Mouse (Mus musculus) limb, embryonic 12.5 days (tissue): Measurements from ENCODE around the gene Mrpl2. TPM values are rescaled to one million over a fixed set of nuclear protein-coding genes. Genes with fewer than 3 reads are reported as not detected.

Experiments used
- ATAC-seq: fragments of 200-750 bp; cut with Nextera tagmentation; 2 replicates; pipeline ENCODE4 v1.8.0; 2017; ENCODE audit warnings: low read depth, moderate TSS enrichment; ENCODE audit not compliant: insufficient number of reproducible peaks, insufficient read depth, low FRiP score, low TSS enrichment
- H3K27ac ChIP-seq: fragments of 300-500 bp; sonication (generic); 2 replicates; pipeline ENCODE4 v1.5.1; 2016; ENCODE audit warnings: mild to moderate bottlenecking, moderate library complexity
- H3K27me3 ChIP-seq: fragments of 300-500 bp; sonication (generic); 2 replicates; pipeline ENCODE4 v1.6.1; 2016; ENCODE audit warnings: mild to moderate bottlenecking, moderate library complexity
- H3K36me3 ChIP-seq: fragments of 300-500 bp; sonication (generic); 2 replicates; pipeline ENCODE4 v1.6.1; 2016; ENCODE audit warnings: mild to moderate bottlenecking, moderate library complexity
- H3K4me1 ChIP-seq: fragments of 300-500 bp; sonication (generic); replicated peaks from 2 replicates; pipeline ENCODE4 v1.6.1; 2016
- H3K4me2 ChIP-seq: fragments of 300-500 bp; sonication (generic); 2 replicates; pipeline ENCODE4 v1.6.1; 2016; ENCODE audit warnings: mild to moderate bottlenecking, moderate library complexity
- H3K4me3 ChIP-seq: fragments of 300-500 bp; sonication (generic); replicated peaks from 2 replicates; pipeline ENCODE4 v1.5.1; 2016; ENCODE audit warnings: mild to moderate bottlenecking
- H3K9ac ChIP-seq: fragments of 300-500 bp; sonication (generic); replicated peaks from 2 replicates; pipeline ENCODE4 v1.6.1; 2016; ENCODE audit warnings: mild to moderate bottlenecking, moderate library complexity
- H3K9me3 ChIP-seq: fragments of 300-500 bp; sonication (generic); 2 replicates; pipeline ENCODE4 v1.6.1; 2016; ENCODE audit warnings: mild to moderate bottlenecking, moderate library complexity
- WGBS: fragments of 180-500 bp; shearing (Covaris S2); methylation state at CpG from one replicate; pipeline ENCODE4 v1.1.7; 2016; 5-methylcytosine and 5-hydroxymethylcytosine counted together
- polyA plus RNA-seq: library from polyadenylated mRNA; unstranded; fragments of >200 nt; fragmentation: Nextera tagmentation; extraction: Ambion mirVana; gene quantifications from 2 replicates; pipeline ENCODE4 v1.2.1, GENCODE M21; 2016

The Mrpl2 gene
- polyA plus RNA-seq, 1 experiment from 2014 or later, result 99.5 TPM

GRCm38 (mm10) chr17:46612820-46613219, 33.2 kb upstream of the Mrpl2 start:
- WGBS, result 10% methylated on average over 4 of the region's 4 CpGs
- Histone ChIP-seq H3K4me2 (peak overlapping the region; percentile 39), H3K4me3 (no peak overlapping the region), H3K27me3 (no peaks in the 10 kb centered on the region), H3K9ac (peak overlapping the region; percentile 42; the same call in 1 of the 2 replicates), H3K27ac (peak overlapping the region; percentile 90), H3K9me3 (no peaks in the 10 kb centered on the region), H3K4me1 (peaks cover 86% of the 10 kb centered on the region), H3K36me3 (peaks cover 9% of the 10 kb centered on the region)
- no peak for ATAC-seq

- peaks cover 9% of the 10 kb centered on the region for H3K36me3 ChIP-seq
- no peak overlapping the region for H3K4me3 ChIP-seq
- no peaks in the 10 kb centered on the region for H3K27me3 ChIP-seq
- no peaks in the 10 kb centered on the region for H3K9me3 ChIP-seq
- 0 out of 2 replicates have a peak, but pooled peaks have one; percentile 40 for ATAC-seq
- H3K4me1 ChIP-seq, result peaks cover 87% of the 10 kb centered on the region
- 4% methylated on average over 3 of the region's 3 CpGs for WGBS
- H3K9ac ChIP-seq, result peak overlapping the region; percentile 4; the same call in 1 of the 2 replicates
- H3K4me2 ChIP-seq, result peak overlapping the region; percentile 39
- peak overlapping the region; percentile 90 for H3K27ac ChIP-seq
Observed at GRCm38 (mm10) chr17:46613229-46613628, 32.8 kb upstream of the Mrpl2 start.

- 0 out of 2 replicates have a peak overlapping the region, but pooled peaks have one; percentile 60 for H3K9ac ChIP-seq
- H3K27me3 ChIP-seq, result no peaks in the 10 kb centered on the region
- H3K36me3 ChIP-seq, result no peaks in the 10 kb centered on the region
- peak overlapping the region; percentile 61 for H3K4me2 ChIP-seq
- ATAC-seq, result no peak
- H3K9me3 ChIP-seq, result no peaks in the 10 kb centered on the region
- H3K27ac ChIP-seq, result peak overlapping the region; percentile 99
- H3K4me1 ChIP-seq, result peaks cover 95% of the 10 kb centered on the region
- WGBS, result 6% methylated on average over 12 of the region's 12 CpGs
- peak overlapping the region; percentile 27 for H3K4me3 ChIP-seq
Observed at GRCm38 (mm10) chr17:46617799-46618198, 28.2 kb upstream of the Mrpl2 start.

GRCm38 (mm10) chr17:46618394-46618768, 27.6 kb upstream of the Mrpl2 start:
- peak overlapping the region; percentile 60; the same call in 1 of the 2 replicates for H3K9ac ChIP-seq
- H3K27me3 ChIP-seq, result no peaks in the 10 kb centered on the region
- no peaks in the 10 kb centered on the region for H3K9me3 ChIP-seq
- peak overlapping the region; percentile 61 for H3K4me2 ChIP-seq
- H3K4me3 ChIP-seq, result peak overlapping the region; percentile 27
- H3K27ac ChIP-seq, result peak overlapping the region; percentile 99
- H3K4me1 ChIP-seq, result peaks cover 95% of the 10 kb centered on the region
- 2% methylated on average over 6 of the region's 6 CpGs for WGBS
- ATAC-seq, result peak; percentile 64
- no peaks in the 10 kb centered on the region for H3K36me3 ChIP-seq

GRCm38 (mm10) chr17:46618769-46619682, 27.0 kb upstream of the Mrpl2 start:
- ATAC-seq, result peak; percentile 39; the same call in 1 of the 2 replicates
- Histone ChIP-seq H3K9ac (peak overlapping the region; percentile 60), H3K4me1 (peaks cover 95% of the 10 kb centered on the region), H3K27me3 (no peaks in the 10 kb centered on the region), H3K9me3 (no peaks in the 10 kb centered on the region), H3K4me2 (peak overlapping the region; percentile 61), H3K36me3 (no peaks in the 10 kb centered on the region), H3K27ac (peak overlapping the region; percentile 99), H3K4me3 (peak overlapping the region; percentile 27)
- WGBS, result 3% methylated on average over 27 of the region's 27 CpGs

- Histone ChIP-seq H3K27ac (peak overlapping the region; percentile 99), H3K4me1 (peaks cover 97% of the 10 kb centered on the region), H3K36me3 (no peaks in the 10 kb centered on the region), H3K4me3 (peak overlapping the region; percentile 27), H3K9me3 (no peaks in the 10 kb centered on the region), H3K9ac (peak overlapping the region; percentile 60), H3K4me2 (peak overlapping the region; percentile 61), H3K27me3 (no peaks in the 10 kb centered on the region)
- WGBS, result 14% methylated on average over 16 of the region's 16 CpGs
- no peak for ATAC-seq
Observed at GRCm38 (mm10) chr17:46619683-46620357, 26.2 kb upstream of the Mrpl2 start.

GRCm38 (mm10) chr17:46621324-46621723, 24.7 kb upstream of the Mrpl2 start:
- Histone ChIP-seq H3K9ac (no peak overlapping the region), H3K4me1 (peaks cover 99% of the 10 kb centered on the region), H3K27ac (0 out of 2 replicates have a peak overlapping the region, but pooled peaks have one; percentile 20), H3K4me2 (peak overlapping the region; percentile 20), H3K9me3 (no peaks in the 10 kb centered on the region), H3K36me3 (no peaks in the 10 kb centered on the region), H3K27me3 (no peaks in the 10 kb centered on the region), H3K4me3 (no peak overlapping the region; the same call in 1 of the 2 replicates)
- ATAC-seq, result no peak
- 43% methylated on average over 15 of the region's 15 CpGs for WGBS

GRCm38 (mm10) chr17:46622269-46622668, 23.8 kb upstream of the Mrpl2 start:
- no peaks in the 10 kb centered on the region for H3K9me3 ChIP-seq
- ATAC-seq, result no peak
- H3K27ac ChIP-seq, result no peak overlapping the region
- no peak overlapping the region for H3K4me3 ChIP-seq
- H3K4me2 ChIP-seq, result no peak overlapping the region
- peaks cover 99% of the 10 kb centered on the region for H3K4me1 ChIP-seq
- H3K27me3 ChIP-seq, result no peaks in the 10 kb centered on the region
- no peak overlapping the region for H3K9ac ChIP-seq
- H3K36me3 ChIP-seq, result no peaks in the 10 kb centered on the region
- 65% methylated on average over 11 of the region's 11 CpGs for WGBS

GRCm38 (mm10) chr17:46623819-46624557, 22.0 kb upstream of the Mrpl2 start:
- Histone ChIP-seq H3K4me3 (0 out of 2 replicates have a peak overlapping the region, but pooled peaks have one; percentile 15), H3K9ac (peak overlapping the region; percentile 40; the same call in 1 of the 2 replicates), H3K9me3 (no peaks in the 10 kb centered on the region), H3K4me1 (peaks cover 90% of the 10 kb centered on the region), H3K27ac (peak overlapping the region; percentile 73), H3K4me2 (peak overlapping the region; percentile 44), H3K36me3 (no peaks in the 10 kb centered on the region), H3K27me3 (no peaks in the 10 kb centered on the region)
- no peak for ATAC-seq
- WGBS, result 27% methylated on average over 10 of the region's 10 CpGs

- peak overlapping the region; percentile 73 for H3K27ac ChIP-seq
- ATAC-seq, result no peak
- no peaks in the 10 kb centered on the region for H3K36me3 ChIP-seq
- 34% methylated on average over 12 of the region's 12 CpGs for WGBS
- no peaks in the 10 kb centered on the region for H3K9me3 ChIP-seq
- 0 out of 2 replicates have a peak overlapping the region, but pooled peaks have one; percentile 15 for H3K4me3 ChIP-seq
- H3K9ac ChIP-seq, result peak overlapping the region; percentile 40; the same call in 1 of the 2 replicates
- H3K27me3 ChIP-seq, result no peaks in the 10 kb centered on the region
- H3K4me1 ChIP-seq, result peaks cover 86% of the 10 kb centered on the region
- H3K4me2 ChIP-seq, result peak overlapping the region; percentile 44
Observed at GRCm38 (mm10) chr17:46624598-46624997, 21.4 kb upstream of the Mrpl2 start.
